Mouse (Mus musculus) kidney, embryonic 16.5 days (tissue): ENCODE results near the gene Ublcp1. TPM values are rescaled to one million over a fixed set of nuclear protein-coding genes. Genes with fewer than 3 reads are reported as not detected.

Experiments used
- ATAC-seq: fragments of 200-750 bp; cut with Nextera tagmentation; 2 replicates; pipeline ENCODE4 v1.8.0; 2017; ENCODE audit warnings: moderate TSS enrichment; ENCODE audit not compliant: low FRiP score, low TSS enrichment
- H3K27ac ChIP-seq: fragments of 300-500 bp; sonication (generic); 2 replicates; pipeline ENCODE4 v1.5.1; 2014; ENCODE audit warnings: low read length
- H3K27me3 ChIP-seq: fragments of 300-500 bp; sonication (generic); 2 replicates; pipeline ENCODE4 v1.6.1; 2014; ENCODE audit warnings: low read length, control low read depth, mixed read lengths; ENCODE audit not compliant: insufficient read depth
- H3K36me3 ChIP-seq: fragments of 300-500 bp; sonication (generic); 2 replicates; pipeline ENCODE4 v1.6.1; 2014; ENCODE audit warnings: low read length, control low read depth, mixed read lengths; ENCODE audit not compliant: insufficient read depth
- H3K4me1 ChIP-seq: fragments of 300-500 bp; sonication (generic); 2 replicates; pipeline ENCODE4 v1.6.1; 2014; ENCODE audit warnings: low read length, control low read depth, mixed read lengths; ENCODE audit not compliant: insufficient read depth
- H3K4me2 ChIP-seq: fragments of 300-500 bp; sonication (generic); replicated peaks from 2 replicates; pipeline ENCODE4 v1.6.1; 2014; ENCODE audit warnings: low read depth, low read length
- H3K4me3 ChIP-seq: fragments of 300-500 bp; sonication (generic); 2 replicates; pipeline ENCODE4 v1.5.1; 2014; ENCODE audit warnings: mild to moderate bottlenecking, low read length
- H3K9ac ChIP-seq: fragments of 300-500 bp; sonication (generic); replicated peaks from 2 replicates; pipeline ENCODE4 v1.6.1; 2014; ENCODE audit warnings: low read length
- H3K9me3 ChIP-seq: fragments of 300-500 bp; sonication (generic); 2 replicates; pipeline ENCODE4 v1.6.1; 2016; ENCODE audit warnings: low read length, control low read depth
- WGBS: fragments of 180-500 bp; shearing (Covaris S2); extraction: QIAGEN DNeasy Blood & Tissue Kit; methylation state at CpG from one replicate; pipeline ENCODE4 v1.1.7; 2014; 5-methylcytosine and 5-hydroxymethylcytosine counted together
- polyA plus RNA-seq: library from polyadenylated mRNA; unstranded; fragments of >200 nt; fragmentation: Nextera tagmentation; extraction: Ambion mirVana; gene quantifications from 2 replicates; pipeline ENCODE4 v1.2.1, GENCODE M21; 2015

The Ublcp1 gene
- polyA plus RNA-seq, 1 experiment from 2014 or later, result 63.2 TPM

GRCm38 (mm10) chr11:44425006-44425405 lies 45.3 kb downstream of the Ublcp1 start:
- Histone ChIP-seq H3K36me3 (no peaks in the 10 kb centered on the region), H3K9me3 (no peaks in the 10 kb centered on the region), H3K27me3 (no peaks in the 10 kb centered on the region), H3K4me2 (no peak overlapping the region), H3K4me1 (no peaks in the 10 kb centered on the region), H3K9ac (no peak overlapping the region), H3K27ac (no peak overlapping the region), H3K4me3 (no peak overlapping the region)
- no peak for ATAC-seq
- WGBS, result 34% methylated on average over 8 of the region's 8 CpGs

GRCm38 (mm10) chr11:44423955-44424354 lies 46.3 kb downstream of the Ublcp1 start:
- no peak overlapping the region for H3K4me3 ChIP-seq
- no peak for ATAC-seq
- H3K4me1 ChIP-seq, result no peaks in the 10 kb centered on the region
- no peak overlapping the region for H3K9ac ChIP-seq
- H3K4me2 ChIP-seq, result no peak overlapping the region
- H3K9me3 ChIP-seq, result no peaks in the 10 kb centered on the region
- no peak overlapping the region for H3K27ac ChIP-seq
- no peaks in the 10 kb centered on the region for H3K36me3 ChIP-seq
- WGBS, result 44% methylated on average over 5 of the region's 5 CpGs
- H3K27me3 ChIP-seq, result no peaks in the 10 kb centered on the region

GRCm38 (mm10) chr11:44423261-44423660 lies 47.0 kb downstream of the Ublcp1 start:
- Histone ChIP-seq H3K36me3 (no peaks in the 10 kb centered on the region), H3K9ac (no peak overlapping the region), H3K27ac (no peak overlapping the region), H3K4me3 (no peak overlapping the region), H3K4me1 (no peaks in the 10 kb centered on the region), H3K27me3 (no peaks in the 10 kb centered on the region), H3K4me2 (no peak overlapping the region), H3K9me3 (no peaks in the 10 kb centered on the region)
- 39% methylated on average over 5 of the region's 6 CpGs for WGBS
- ATAC-seq, result no peak

- no peak overlapping the region for H3K4me3 ChIP-seq
- WGBS, result 70% methylated on average over 10 of the region's 10 CpGs
- no peak for ATAC-seq
- no peaks in the 10 kb centered on the region for H3K27me3 ChIP-seq
- no peaks in the 10 kb centered on the region for H3K9me3 ChIP-seq
- no peaks in the 10 kb centered on the region for H3K36me3 ChIP-seq
- H3K9ac ChIP-seq, result no peak overlapping the region
- no peaks in the 10 kb centered on the region for H3K4me1 ChIP-seq
- no peak overlapping the region for H3K4me2 ChIP-seq
- no peak overlapping the region for H3K27ac ChIP-seq
Measured at GRCm38 (mm10) chr11:44422337-44423111, 47.8 kb downstream of the Ublcp1 start.

GRCm38 (mm10) chr11:44417403-44417802 lies 52.9 kb downstream of the Ublcp1 start:
- 59% methylated on average over 1 of the region's 1 CpGs for WGBS
- ATAC-seq, result no peak

GRCm38 (mm10) chr11:44414605-44415004 lies 55.7 kb downstream of the Ublcp1 start:
- 87% methylated on average over 3 of the region's 3 CpGs for WGBS
- ATAC-seq, result no peak
- no peak overlapping the region for H3K9ac ChIP-seq
- H3K36me3 ChIP-seq, result no peaks in the 10 kb centered on the region
- no peak overlapping the region for H3K27ac ChIP-seq
- no peaks in the 10 kb centered on the region for H3K9me3 ChIP-seq
- no peaks in the 10 kb centered on the region for H3K4me1 ChIP-seq
- H3K4me2 ChIP-seq, result no peak overlapping the region
- no peaks in the 10 kb centered on the region for H3K27me3 ChIP-seq
- H3K4me3 ChIP-seq, result no peak overlapping the region

More at GRCm38 (mm10) chr11:44417403-44417802, 52.9 kb downstream of the Ublcp1 start:
- Histone ChIP-seq H3K27me3 (no peaks in the 10 kb centered on the region), H3K27ac (no peak overlapping the region), H3K9me3 (no peaks in the 10 kb centered on the region), H3K4me3 (no peak overlapping the region), H3K36me3 (no peaks in the 10 kb centered on the region), H3K4me2 (no peak overlapping the region), H3K9ac (no peak overlapping the region), H3K4me1 (no peaks in the 10 kb centered on the region)

- H3K27ac ChIP-seq, result no peak overlapping the region
- no peaks in the 10 kb centered on the region for H3K36me3 ChIP-seq
- H3K4me1 ChIP-seq, result no peaks in the 10 kb centered on the region
- no peak for ATAC-seq
- WGBS, result 90% methylated on average over 3 of the region's 3 CpGs
- H3K4me2 ChIP-seq, result no peak overlapping the region
- H3K9me3 ChIP-seq, result no peaks in the 10 kb centered on the region
- no peak overlapping the region for H3K4me3 ChIP-seq
- H3K9ac ChIP-seq, result no peak overlapping the region
- no peaks in the 10 kb centered on the region for H3K27me3 ChIP-seq
Measured at GRCm38 (mm10) chr11:44413371-44413770, 56.9 kb downstream of the Ublcp1 start.

- Histone ChIP-seq H3K4me3 (no peak overlapping the region), H3K4me1 (no peaks in the 10 kb centered on the region), H3K4me2 (no peak overlapping the region), H3K36me3 (no peaks in the 10 kb centered on the region), H3K27ac (no peak overlapping the region), H3K9me3 (no peaks in the 10 kb centered on the region), H3K27me3 (no peaks in the 10 kb centered on the region), H3K9ac (no peak overlapping the region)
- 65% methylated on average over 8 of the region's 8 CpGs for WGBS
- ATAC-seq, result no peak
Measured at GRCm38 (mm10) chr11:44412276-44412675, 58.0 kb downstream of the Ublcp1 start.

GRCm38 (mm10) chr11:44410413-44410812 lies 59.9 kb downstream of the Ublcp1 start:
- Histone ChIP-seq H3K4me1 (no peaks in the 10 kb centered on the region), H3K27ac (no peak overlapping the region), H3K4me2 (no peak overlapping the region), H3K36me3 (no peaks in the 10 kb centered on the region), H3K9ac (no peak overlapping the region), H3K4me3 (no peak overlapping the region), H3K9me3 (no peaks in the 10 kb centered on the region), H3K27me3 (no peaks in the 10 kb centered on the region)
- ATAC-seq, result no peak
- 56% methylated on average over 3 of the region's 3 CpGs for WGBS

GRCm38 (mm10) chr11:44408626-44409025 lies 61.7 kb downstream of the Ublcp1 start:
- Histone ChIP-seq H3K27ac (no peak overlapping the region), H3K9me3 (no peaks in the 10 kb centered on the region), H3K36me3 (no peaks in the 10 kb centered on the region), H3K9ac (no peak overlapping the region), H3K27me3 (no peaks in the 10 kb centered on the region), H3K4me2 (no peak overlapping the region), H3K4me1 (no peaks in the 10 kb centered on the region), H3K4me3 (no peak overlapping the region)
- ATAC-seq, result no peak
- WGBS, result 29% methylated on average over 5 of the region's 5 CpGs
